Mouse (Mus musculus) ES-E14 (cell line): ENCODE results near the gene Ofd1. TPM values are rescaled to one million over a fixed set of nuclear protein-coding genes. Genes with fewer than 3 reads are reported as not detected.

Source experiments
- DNase-seq: peaks from one replicate; pipeline ENCODE4 v3.0.0-alpha.2; 2013; ENCODE audit warnings: low read depth, low spot score
- H3K27ac ChIP-seq: 2 replicates; pipeline ENCODE4 v1.5.1; 2012; ENCODE audit warnings: low read depth, mild to moderate bottlenecking, low read length, moderate library complexity, mixed read lengths; ENCODE audit not compliant: poor library complexity, insufficient read depth, severe bottlenecking
- H3K36me3 ChIP-seq: 2 replicates; pipeline ENCODE4 v1.6.1; 2012; ENCODE audit warnings: mild to moderate bottlenecking, low read length, moderate library complexity, mixed read lengths; ENCODE audit not compliant: control insufficient read depth, poor library complexity, insufficient read depth, severe bottlenecking
- H3K4me1 ChIP-seq, 2 experiments: fragments of 150-350 bp in 1 of 2; sonication (generic) in 1 of 2; 2 replicates each; pipeline ENCODE4 v1.6.1; 2012; ENCODE audit warnings: low read length in 2 of 2, mild to moderate bottlenecking in 1 of 2, mixed read lengths in 1 of 2; ENCODE audit not compliant: control insufficient read depth in 2 of 2, insufficient read depth in 2 of 2, poor library complexity in 1 of 2
- H3K4me3 ChIP-seq, 2 experiments: fragments of 150-350 bp in 1 of 2; sonication (generic) in 1 of 2; 2 replicates each; pipeline ENCODE4 v1.5.1; 2012; ENCODE audit warnings: low read length in 2 of 2, low read depth in 1 of 2, mild to moderate bottlenecking in 1 of 2, mixed read lengths in 1 of 2; ENCODE audit not compliant: insufficient read depth in 1 of 2, poor library complexity in 1 of 2, severe bottlenecking in 1 of 2
- H3K9ac ChIP-seq: 2 replicates; pipeline ENCODE4 v1.6.1; 2012; ENCODE audit warnings: low read depth, mild to moderate bottlenecking, low read length, mixed read lengths; ENCODE audit not compliant: poor library complexity, insufficient read depth, severe bottlenecking
- H3K9me3 ChIP-seq: fragments of 150-350 bp; sonication (generic); 2 replicates; pipeline ENCODE4 v1.6.1; 2012; ENCODE audit warnings: low read depth, mild to moderate bottlenecking, low read length; ENCODE audit not compliant: control insufficient read depth, insufficient read depth
- CHD2 ChIP-seq: IDR thresholded peaks from 2 replicates; pipeline ENCODE4 v1.6.1; 2014; ENCODE audit warnings: mild to moderate bottlenecking, low read depth, low read length, inconsistent platforms
- HCFC1 ChIP-seq: IDR thresholded peaks from 2 replicates; pipeline ENCODE4 v1.6.1; 2012; ENCODE audit warnings: low read length, inconsistent platforms, borderline replicate concordance; ENCODE audit not compliant: insufficient read depth
- MAFK ChIP-seq: IDR thresholded peaks from 2 replicates; pipeline ENCODE4 v1.6.1; 2014; ENCODE audit warnings: mild to moderate bottlenecking, low read depth, low read length, inconsistent platforms; ENCODE audit not compliant: insufficient read depth
- ZC3H11A ChIP-seq: IDR thresholded peaks from 2 replicates; pipeline ENCODE4 v1.6.1; 2012; ENCODE audit warnings: low read depth, mild to moderate bottlenecking, inconsistent platforms, low read length, borderline replicate concordance
- ZNF384 ChIP-seq: IDR thresholded peaks from 2 replicates; pipeline ENCODE4 v1.6.1; 2012; ENCODE audit warnings: low read depth, low read length, inconsistent platforms
- in situ Hi-C, 2 experiments: fragments of 600-800 bp; cut with MboI; formaldehyde crosslinking; loops; one replicate each; pipeline ENCODE4 v1.15.1; 2025; ENCODE audit warnings: low sequenced_read_pairs in 2 of 2, inconsistent platforms in 1 of 2; ENCODE audit not compliant: unreplicated experiment in 2 of 2
- total RNA-seq: library from RNA; depleted of rRNA; stranded (reverse); fragments of 300-350 nt; gene quantifications from 2 replicates; pipeline ENCODE4 v1.2.3, GENCODE M21; 2012

Gene Ofd1
- total RNA-seq, 1 experiment: 10.7 TPM

- H3K4me3 ChIP-seq: no peak overlapping the region
- TF ChIP-seq ZNF384 (no peak), HCFC1 (no peak), ZC3H11A (no peak), MAFK (no peak), CHD2 (no peak)
- no peaks in the 10 kb centered on the region; a peak in 1 of 4 replicates for H3K4me1 ChIP-seq
- H3K9me3 ChIP-seq: no peaks in the 10 kb centered on the region
- no peak overlapping the region for H3K9ac ChIP-seq
- in situ Hi-C loops: no loop called here
- H3K36me3 ChIP-seq: no peaks in the 10 kb centered on the region
- no peak for DNase-seq
- H3K27ac ChIP-seq: no peak overlapping the region
Observed at GRCm38 (mm10) chrX:166444552-166444951, 4.0 kb upstream of the Ofd1 start.

- Histone ChIP-seq H3K9me3 (no peaks in the 10 kb centered on the region), H3K4me3 (peak within 1 kb of the TSS; percentile 79 to 84), H3K27ac (peak within 1 kb of the TSS; percentile 41; the same call in 1 of the 2 replicates), H3K36me3 (no peaks in the 10 kb centered on the region), H3K9ac (peak within 1 kb of the TSS; percentile 97), H3K4me1 (no peaks in the 10 kb centered on the region; a peak in 1 of 4 replicates)
- in situ Hi-C loops: no loop called here
- DNase-seq: peak; percentile 4
- TF ChIP-seq MAFK: no peak
- TF ChIP-seq CHD2: no peak
- TF ChIP-seq HCFC1: no peak
- TF ChIP-seq ZNF384: no peak
- TF ChIP-seq ZC3H11A: no peak
Observed at GRCm38 (mm10) chrX:166440036-166440615, 378 bp downstream of the Ofd1 start, which contains the start of gene Trappc2. TSS of gene Trappc2 (plus strand) at chrX:166440574.

- H3K4me1 ChIP-seq: no peaks in the 10 kb centered on the region
- H3K9me3 ChIP-seq: no peaks in the 10 kb centered on the region
- no peak for TF ChIP-seq MAFK
- no peak for TF ChIP-seq CHD2
- no peak for TF ChIP-seq ZNF384
- no peak for TF ChIP-seq HCFC1
- no peak for TF ChIP-seq ZC3H11A
- H3K27ac ChIP-seq: no peak overlapping the region
- DNase-seq: no peak
- in situ Hi-C loops: no loop called here
- no peak overlapping the region for H3K4me3 ChIP-seq
- no peak overlapping the region for H3K9ac ChIP-seq
- no peaks in the 10 kb centered on the region for H3K36me3 ChIP-seq
Observed at GRCm38 (mm10) chrX:166434812-166435211, 5.7 kb downstream of the Ofd1 start.

GRCm38 (mm10) chrX:166416196-166416595 is 24.3 kb downstream of the Ofd1 start:
- Histone ChIP-seq H3K4me3 (no peak overlapping the region), H3K9me3 (no peaks in the 10 kb centered on the region), H3K27ac (no peak overlapping the region), H3K4me1 (no peaks in the 10 kb centered on the region), H3K36me3 (no peaks in the 10 kb centered on the region), H3K9ac (no peak overlapping the region)
- in situ Hi-C loops: no loop called here
- TF ChIP-seq ZNF384 (no peak), CHD2 (no peak)
- DNase-seq: peak; percentile 41

GRCm38 (mm10) chrX:166407865-166408264 is 32.6 kb downstream of the Ofd1 start:
- Histone ChIP-seq H3K9me3 (no peaks in the 10 kb centered on the region), H3K4me1 (no peaks in the 10 kb centered on the region), H3K4me3 (no peak overlapping the region), H3K9ac (no peak overlapping the region), H3K27ac (no peak overlapping the region), H3K36me3 (peaks cover 3% of the 10 kb centered on the region)
- no peak for TF ChIP-seq HCFC1
- TF ChIP-seq ZC3H11A: no peak
- TF ChIP-seq ZNF384: no peak
- no peak for TF ChIP-seq MAFK
- TF ChIP-seq CHD2: no peak
- DNase-seq: no peak
- in situ Hi-C loops: no loop called here
